Mouse (Mus musculus): ENCODE measurements around the gene Cdc26. TPM values are rescaled to one million over a fixed set of nuclear protein-coding genes. Genes with fewer than 3 reads are reported as not detected.

The Cdc26 gene
- polyA plus RNA-seq, 1 experiment from 2014 or later, result 91.5 TPM

DNA sequence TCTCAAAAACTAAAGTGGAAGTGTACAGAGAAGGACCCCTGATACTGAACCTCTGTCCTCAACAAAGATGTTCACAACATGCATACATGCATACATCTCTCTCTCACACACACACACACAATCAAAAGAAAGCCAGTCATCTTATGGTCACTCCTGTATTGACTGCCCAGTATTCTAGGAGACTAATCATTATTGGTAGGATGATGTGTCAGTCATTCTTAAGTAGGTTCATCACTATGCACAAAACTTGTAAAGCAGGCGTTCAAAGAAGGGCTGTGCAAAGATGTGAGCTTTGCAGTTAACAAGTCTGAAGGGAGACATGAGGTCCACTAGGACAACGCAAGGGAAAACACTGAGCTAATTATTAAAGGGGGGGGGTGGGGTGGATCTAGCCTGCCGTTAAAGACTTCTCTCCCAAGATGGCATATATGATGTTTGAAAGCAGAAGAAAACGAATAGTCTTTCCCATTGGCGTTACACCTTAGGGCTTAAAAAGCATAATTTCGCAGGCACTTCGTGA, 49.1 kb downstream of the Cdc26 start:
- DNase-seq (ENCODE audit: low spot score) (no peak), ATAC-seq (ENCODE audit: low FRiP score, low TSS enrichment) (no peak)
- Histone ChIP-seq H3K4me3 (ENCODE audit: low read depth, low read length) (peak overlapping the region; percentile 84), H3K9ac (ENCODE audit: low read length) (peak overlapping the region; percentile 81), H3K9me3 (ENCODE audit: control insufficient read depth, low read length) (no peaks in the 10 kb centered on the region), H3K36me3 (ENCODE audit: control insufficient read depth, insufficient read depth, low read length) (no peaks in the 10 kb centered on the region), H3K27me3 (ENCODE audit: control insufficient read depth, insufficient read depth, low read length) (no peaks in the 10 kb centered on the region), H3K27ac (replicated peaks) (peak overlapping the region; percentile 80), H3K4me2 (replicated peaks; ENCODE audit: low read depth) (peak overlapping the region; percentile 77), H3K4me1 (replicated peaks; ENCODE audit: control insufficient read depth, insufficient read depth) (no peaks in the 10 kb centered on the region; the same call in 1 of the 2 replicates)
- WGBS, result 40% methylated on average over 7 of the region's 7 CpGs
- TF ChIP-seq EP300 (optimal IDR thresholded peaks at IDR 0.05), result no peak
- TF ChIP-seq CTCF (IDR thresholded peaks at IDR 0.05; ENCODE audit: low read depth), result no peak

DNA sequence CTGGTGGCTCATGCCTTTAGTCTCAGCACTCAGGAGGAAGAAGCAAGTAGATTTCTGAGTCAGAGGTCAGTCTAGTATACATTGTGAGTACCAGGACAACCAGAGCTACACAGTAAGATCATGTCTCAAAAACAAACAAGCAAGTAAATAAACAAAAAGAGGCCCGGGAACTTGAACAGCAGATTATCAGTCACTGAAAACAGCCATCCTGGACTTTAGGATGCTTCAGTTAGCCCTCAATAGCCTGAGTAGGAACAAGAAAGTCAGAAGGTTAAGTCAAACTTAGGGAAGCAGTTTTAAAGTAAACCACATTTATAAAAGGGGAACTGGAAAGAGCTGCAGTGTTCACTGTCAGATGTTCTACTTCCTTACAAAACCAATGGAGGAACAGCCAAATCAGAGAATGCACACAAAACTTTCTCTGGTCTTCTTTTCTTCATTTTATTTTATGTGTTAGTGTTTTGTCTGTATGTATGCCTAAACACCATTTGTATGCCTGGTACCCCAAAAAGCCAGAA, 50.8 kb downstream of the Cdc26 start:
- Histone ChIP-seq H3K27ac (replicated peaks) (no peak overlapping the region), H3K4me2 (replicated peaks; ENCODE audit: low read depth) (no peak overlapping the region), H3K4me1 (replicated peaks; ENCODE audit: control insufficient read depth, insufficient read depth) (no peaks in the 10 kb centered on the region; the same call in 1 of the 2 replicates), H3K9me3 (ENCODE audit: control insufficient read depth, low read length) (no peaks in the 10 kb centered on the region), H3K9ac (ENCODE audit: low read length) (no peak overlapping the region), H3K27me3 (ENCODE audit: control insufficient read depth, insufficient read depth, low read length) (no peaks in the 10 kb centered on the region), H3K36me3 (ENCODE audit: control insufficient read depth, insufficient read depth, low read length) (no peaks in the 10 kb centered on the region), H3K4me3 (ENCODE audit: low read depth, low read length) (no peak overlapping the region)
- no peak for TF ChIP-seq CTCF (IDR thresholded peaks at IDR 0.05; ENCODE audit: low read depth)
- TF ChIP-seq EP300 (optimal IDR thresholded peaks at IDR 0.05), result no peak
- DNase-seq (ENCODE audit: low spot score) (no peak), ATAC-seq (ENCODE audit: low FRiP score, low TSS enrichment) (no peak)
- WGBS, result 65% methylated on average over 1 of the region's 1 CpGs

- Histone ChIP-seq H3K4me3 (ENCODE audit: low read depth, low read length) (no peak overlapping the region), H3K4me1 (replicated peaks; ENCODE audit: control insufficient read depth, insufficient read depth) (no peaks in the 10 kb centered on the region; the same call in 1 of the 2 replicates), H3K36me3 (ENCODE audit: control insufficient read depth, insufficient read depth, low read length) (peaks cover 6% of the 10 kb centered on the region), H3K9me3 (ENCODE audit: control insufficient read depth, low read length) (no peaks in the 10 kb centered on the region), H3K9ac (ENCODE audit: low read length) (no peak overlapping the region), H3K27me3 (ENCODE audit: control insufficient read depth, insufficient read depth, low read length) (no peaks in the 10 kb centered on the region), H3K27ac (replicated peaks) (0 out of 2 replicates have a peak overlapping the region, but pooled peaks have one; percentile 30), H3K4me2 (replicated peaks; ENCODE audit: low read depth) (no peak overlapping the region)
- ATAC-seq (ENCODE audit: low FRiP score, low TSS enrichment) (no peak), DNase-seq (ENCODE audit: low spot score) (no peak)
- WGBS, result 89% methylated on average over 2 of the region's 2 CpGs
- no peak for TF ChIP-seq CTCF (IDR thresholded peaks at IDR 0.05; ENCODE audit: low read depth)
- TF ChIP-seq EP300 (optimal IDR thresholded peaks at IDR 0.05), result no peak
Observed at GRCm38 (mm10) chr4:62349371-62349770, 59.1 kb downstream of the Cdc26 start.

- Histone ChIP-seq H3K27me3 (ENCODE audit: control insufficient read depth, insufficient read depth, low read length) (no peaks in the 10 kb centered on the region), H3K27ac (replicated peaks) (peak overlapping the region; percentile 67), H3K9ac (ENCODE audit: low read length) (0 out of 2 replicates have a peak overlapping the region, but pooled peaks have one; percentile 4), H3K4me3 (ENCODE audit: low read depth, low read length) (no peak overlapping the region), H3K9me3 (ENCODE audit: control insufficient read depth, low read length) (no peaks in the 10 kb centered on the region), H3K4me2 (replicated peaks; ENCODE audit: low read depth) (no peak overlapping the region), H3K4me1 (replicated peaks; ENCODE audit: control insufficient read depth, insufficient read depth) (no peaks in the 10 kb centered on the region; the same call in 1 of the 2 replicates), H3K36me3 (ENCODE audit: control insufficient read depth, insufficient read depth, low read length) (peaks cover 9% of the 10 kb centered on the region)
- DNase-seq (ENCODE audit: low spot score), result no peak
- TF ChIP-seq EP300 (optimal IDR thresholded peaks at IDR 0.05) (no peak), CTCF (IDR thresholded peaks at IDR 0.05; ENCODE audit: low read depth) (no peak)
- ATAC-seq (ENCODE audit: low FRiP score, low TSS enrichment), result peak; percentile 24; the same call in 1 of the 2 replicates
- 39% methylated on average over 2 of the region's 2 CpGs for WGBS
Observed at GRCm38 (mm10) chr4:62348329-62348705, 60.1 kb downstream of the Cdc26 start.

- Histone ChIP-seq H3K9ac (ENCODE audit: low read length) (0 out of 2 replicates have a peak overlapping the region, but pooled peaks have one; percentile 4), H3K27me3 (ENCODE audit: control insufficient read depth, insufficient read depth, low read length) (no peaks in the 10 kb centered on the region), H3K4me1 (replicated peaks; ENCODE audit: control insufficient read depth, insufficient read depth) (no peaks in the 10 kb centered on the region; the same call in 1 of the 2 replicates), H3K9me3 (ENCODE audit: control insufficient read depth, low read length) (no peaks in the 10 kb centered on the region), H3K36me3 (ENCODE audit: control insufficient read depth, insufficient read depth, low read length) (peaks cover 9% of the 10 kb centered on the region), H3K27ac (replicated peaks) (peak overlapping the region; percentile 67), H3K4me3 (ENCODE audit: low read depth, low read length) (no peak overlapping the region), H3K4me2 (replicated peaks; ENCODE audit: low read depth) (no peak overlapping the region)
- WGBS, result 31% methylated on average over 9 of the region's 9 CpGs
- peak; percentile 49; the same call in 1 of the 2 replicates for ATAC-seq (ENCODE audit: low FRiP score, low TSS enrichment)
- DNase-seq (ENCODE audit: low spot score), result no peak
- no peak for TF ChIP-seq CTCF (IDR thresholded peaks at IDR 0.05; ENCODE audit: low read depth)
- TF ChIP-seq EP300 (optimal IDR thresholded peaks at IDR 0.05), result no peak
Observed at GRCm38 (mm10) chr4:62347605-62348328, 60.7 kb downstream of the Cdc26 start.

DNA sequence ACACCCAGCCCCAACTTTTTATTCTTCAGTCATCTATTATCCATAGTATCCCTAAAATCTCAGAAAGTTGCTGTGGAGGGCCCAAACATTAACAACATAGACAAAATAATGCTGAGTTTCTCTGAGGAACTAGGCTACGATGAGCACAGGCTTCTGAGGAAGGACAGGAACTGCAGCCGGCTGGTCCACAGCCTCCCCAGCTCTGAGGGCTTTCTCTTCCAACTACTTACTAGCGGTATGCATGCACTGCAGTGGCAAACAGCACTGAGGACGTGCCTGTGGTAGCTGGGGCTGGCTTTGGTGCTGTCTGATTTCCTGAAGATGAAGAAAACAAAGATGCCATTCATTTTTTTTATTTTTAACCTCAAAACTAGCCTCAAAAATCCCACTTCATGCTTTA, 62.6 kb downstream of the Cdc26 start:
- Histone ChIP-seq H3K36me3 (ENCODE audit: control insufficient read depth, insufficient read depth, low read length) (peaks cover 6% of the 10 kb centered on the region), H3K27ac (replicated peaks) (no peak overlapping the region), H3K27me3 (ENCODE audit: control insufficient read depth, insufficient read depth, low read length) (no peaks in the 10 kb centered on the region), H3K4me2 (replicated peaks; ENCODE audit: low read depth) (no peak overlapping the region), H3K4me3 (ENCODE audit: low read depth, low read length) (no peak overlapping the region), H3K9ac (ENCODE audit: low read length) (no peak overlapping the region), H3K9me3 (ENCODE audit: control insufficient read depth, low read length) (no peaks in the 10 kb centered on the region), H3K4me1 (replicated peaks; ENCODE audit: control insufficient read depth, insufficient read depth) (no peaks in the 10 kb centered on the region; the same call in 1 of the 2 replicates)
- no peak for ATAC-seq (ENCODE audit: low FRiP score, low TSS enrichment)
- TF ChIP-seq CTCF (IDR thresholded peaks at IDR 0.05; ENCODE audit: low read depth) (no peak), EP300 (optimal IDR thresholded peaks at IDR 0.05) (no peak)
- no peak for DNase-seq (ENCODE audit: low spot score)
- WGBS, result 80% methylated on average over 4 of the region's 4 CpGs
